Mouse (Mus musculus): ENCODE results near the gene Lasp1. TPM values are rescaled to one million over a fixed set of nuclear protein-coding genes. Genes with fewer than 3 reads are reported as not detected.
"Not testable (repeated sequence)": the region's sequence is repeated elsewhere in the genome, so short reads cannot be mapped to it uniquely, and the experiment has no call there.

Gene Lasp1
- total RNA-seq, 2 experiments from 2014 or later, result 20.4 to 56.3 TPM

GRCm38 (mm10) chr11:97842001-97842400 lies 43.2 kb downstream of the Lasp1 start:
- ATAC-seq (replicated peaks; ENCODE audit: low FRiP score, low TSS enrichment, poor library complexity, severe bottlenecking), result no peak

GRCm38 (mm10) chr11:97850367-97850766 lies 51.6 kb downstream of the Lasp1 start:
- no peak for ATAC-seq (replicated peaks; ENCODE audit: low FRiP score, low TSS enrichment, poor library complexity, severe bottlenecking)

- ATAC-seq (replicated peaks; ENCODE audit: low FRiP score, low TSS enrichment, poor library complexity, severe bottlenecking), result no peak
Observed at GRCm38 (mm10) chr11:97851601-97852000, 52.8 kb downstream of the Lasp1 start.

- no peak for ATAC-seq (replicated peaks; ENCODE audit: low FRiP score, low TSS enrichment, poor library complexity, severe bottlenecking)
Observed at GRCm38 (mm10) chr11:97855473-97855872, 56.7 kb downstream of the Lasp1 start.

- no peak for ATAC-seq (replicated peaks; ENCODE audit: low FRiP score, low TSS enrichment, poor library complexity, severe bottlenecking)
Observed at GRCm38 (mm10) chr11:97862148-97862547, 63.3 kb downstream of the Lasp1 start.

GRCm38 (mm10) chr11:97865421-97865820 lies 66.6 kb downstream of the Lasp1 start:
- ATAC-seq (replicated peaks; ENCODE audit: low FRiP score, low TSS enrichment, poor library complexity, severe bottlenecking), result no peak

GRCm38 (mm10) chr11:97866091-97866888 lies 67.5 kb downstream of the Lasp1 start:
- no peak for ATAC-seq (replicated peaks; ENCODE audit: low FRiP score, low TSS enrichment, poor library complexity, severe bottlenecking)

- ATAC-seq (replicated peaks; ENCODE audit: low FRiP score, low TSS enrichment, poor library complexity, severe bottlenecking), result no peak
Observed at GRCm38 (mm10) chr11:97867591-97867990, 68.8 kb downstream of the Lasp1 start.

- not testable (repeated sequence) for ATAC-seq (replicated peaks; ENCODE audit: low FRiP score, low TSS enrichment, poor library complexity, severe bottlenecking)
Observed at GRCm38 (mm10) chr11:97872378-97872777, 73.6 kb downstream of the Lasp1 start.

GRCm38 (mm10) chr11:97874396-97874795 lies 75.6 kb downstream of the Lasp1 start:
- ATAC-seq (replicated peaks; ENCODE audit: low FRiP score, low TSS enrichment, poor library complexity, severe bottlenecking), result no peak

GRCm38 (mm10) chr11:97877341-97877740 lies 78.5 kb downstream of the Lasp1 start:
- no peak for ATAC-seq (replicated peaks; ENCODE audit: low FRiP score, low TSS enrichment, poor library complexity, severe bottlenecking)

- no peak for ATAC-seq (replicated peaks; ENCODE audit: low FRiP score, low TSS enrichment, poor library complexity, severe bottlenecking)
Observed at GRCm38 (mm10) chr11:97880362-97880761, 81.6 kb downstream of the Lasp1 start.

GRCm38 (mm10) chr11:97883542-97883917 lies 84.7 kb downstream of the Lasp1 start:
- peak; percentile 76 for ATAC-seq (replicated peaks; ENCODE audit: low FRiP score, low TSS enrichment, poor library complexity, severe bottlenecking)

GRCm38 (mm10) chr11:97883918-97884600 lies 85.3 kb downstream of the Lasp1 start, which contains the start of gene Fbxo47:
TSS of gene Fbxo47 (minus strand) at chr11:97884154.
- ATAC-seq (replicated peaks; ENCODE audit: low FRiP score, low TSS enrichment, poor library complexity, severe bottlenecking), result peak; percentile 98

GRCm38 (mm10) chr11:97884601-97885185 lies 85.9 kb downstream of the Lasp1 start:
- no peak for ATAC-seq (replicated peaks; ENCODE audit: low FRiP score, low TSS enrichment, poor library complexity, severe bottlenecking)

- no peak for ATAC-seq (replicated peaks; ENCODE audit: low FRiP score, low TSS enrichment, poor library complexity, severe bottlenecking)
Observed at GRCm38 (mm10) chr11:97885296-97885915, 86.6 kb downstream of the Lasp1 start.

Data from megakaryocyte-erythroid progenitor cell, adult 5-6 weeks (primary cell).